16 mouse cellular contexts compared by ENCODE assay signal in the genomic region with DNA sequence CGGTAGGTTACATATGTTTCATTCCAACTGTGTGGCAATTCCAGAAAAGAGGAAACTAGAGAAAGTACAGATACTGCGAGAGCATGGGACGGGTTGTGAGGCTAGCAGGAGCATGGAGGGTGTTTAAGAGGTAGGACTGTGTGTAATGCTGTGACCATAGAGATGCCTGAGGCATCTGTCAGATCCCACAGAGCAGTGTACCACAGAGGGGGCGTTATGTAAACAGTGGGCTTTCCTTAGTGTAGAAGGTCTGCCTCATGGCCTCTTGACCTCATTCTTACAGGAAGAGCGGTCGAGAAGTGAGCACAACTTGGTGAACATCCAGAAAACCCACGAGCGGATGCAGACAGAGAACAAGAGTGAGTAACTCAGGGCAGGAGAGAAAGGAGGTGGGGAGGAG. TPM values are rescaled to one million over a fixed set of nuclear protein-coding genes. Genes with fewer than 3 reads are reported as not detected.
A peak's percentile ranks its signal among the peaks of the same experiment; 100 is the strongest.
DNase-seq lines count a peak whose midpoint lies in the region; ATAC-seq and TF ChIP-seq lines count a peak whose summit lies in the region.
"Had no signal": no experiment of that assay in that cellular context is flagged by ENCODE, and none has a peak within 500 bp of the region (broad histone marks: within the 10 kb centered on the region; RNA-seq: fewer than 3 reads in every experiment).

No protein-coding gene starts in this region.

- 0 out of 2 replicates have a peak overlapping the region, but pooled peaks have one; percentile 8 for H3K9ac ChIP-seq in liver, embryonic 11.5 days (ENCODE audit: low read depth, low read length)
- H3K9ac ChIP-seq in liver, embryonic 12.5 days, result no peak overlapping the region
- no peak overlapping the region for H3K9ac ChIP-seq in embryonic facial prominence, embryonic 15.5 days
- H3K9ac ChIP-seq in forebrain, embryonic 12.5 days, result no peak overlapping the region

- TF ChIP-seq CTCF in gastrocnemius, adult 2 months (IDR thresholded peaks at IDR 0.05), result no peak

- peak overlapping the region; percentile 57 for H3K27ac ChIP-seq in gastrocnemius, adult 2 months
- H3K27ac ChIP-seq in liver, embryonic 11.5 days (ENCODE audit: low read depth, low read length), result no peak overlapping the region
- H3K27ac ChIP-seq in liver, embryonic 12.5 days, result no peak overlapping the region
- no peak overlapping the region for H3K27ac ChIP-seq in embryonic facial prominence, embryonic 15.5 days (replicated peaks)
- no peak overlapping the region for H3K27ac ChIP-seq in forebrain, embryonic 12.5 days
- H3K27ac ChIP-seq: hindbrain, postnatal 0 days had no signal

- WGBS in liver, embryonic 11.5 days, result 75% methylated on average over 8 of the region's 8 CpGs
- WGBS in liver, embryonic 12.5 days (ENCODE audit: insufficient replicate concordance), result 80% methylated on average over 8 of the region's 8 CpGs
- 64% methylated on average over 8 of the region's 8 CpGs for WGBS in embryonic facial prominence, embryonic 15.5 days
- WGBS in forebrain, embryonic 12.5 days, result 86% methylated on average over 8 of the region's 8 CpGs

- no peaks in the 10 kb centered on the region for H3K27me3 ChIP-seq in liver, embryonic 11.5 days (replicated peaks; ENCODE audit: control insufficient read depth, insufficient read depth, low read length)
- no peaks in the 10 kb centered on the region for H3K27me3 ChIP-seq in liver, embryonic 12.5 days (replicated peaks)
- H3K27me3 ChIP-seq in embryonic facial prominence, embryonic 15.5 days, result no peaks in the 10 kb centered on the region
- no peaks in the 10 kb centered on the region for H3K27me3 ChIP-seq in forebrain, embryonic 12.5 days
- H3K27me3 ChIP-seq: megakaryocyte, embryonic 14.5 days had no signal

- ATAC-seq in liver, embryonic 11.5 days (replicated peaks; ENCODE audit: low FRiP score), result no peak
- no peak for ATAC-seq in liver, embryonic 12.5 days
- ATAC-seq in embryonic facial prominence, embryonic 15.5 days (ENCODE audit: insufficient number of reproducible peaks, low FRiP score, low TSS enrichment, low read depth), result peak; percentile 63; the same call in 1 of the 2 replicates
- ATAC-seq in megakaryocyte progenitor cell, adult 5-6 weeks (replicated peaks; ENCODE audit: poor library complexity), result peak; percentile 22
- ATAC-seq in forebrain, embryonic 12.5 days (ENCODE audit: low FRiP score), result no peak
- ATAC-seq: hindbrain, postnatal 0 days had no signal

- H3K4me2 ChIP-seq in liver, embryonic 11.5 days, result no peak overlapping the region
- no peak overlapping the region for H3K4me2 ChIP-seq in liver, embryonic 12.5 days
- H3K4me2 ChIP-seq in embryonic facial prominence, embryonic 15.5 days (replicated peaks), result no peak overlapping the region
- H3K4me2 ChIP-seq in forebrain, embryonic 12.5 days, result no peak overlapping the region

- intact Hi-C loops in gastrocnemius, adult 2 months (cut with DNase I), result no loop called here

- DNase-seq in gastrocnemius, adult 2 months, result no peak
- DNase-seq in gastrocnemius, postnatal 25 days, result no peak
- no peak for DNase-seq in liver, embryonic 11.5 days (ENCODE audit: low spot score)
- no peak for DNase-seq in right cerebral cortex, postnatal 36 days (ENCODE audit: low spot score in 2 of 2)
- DNase-seq: cerebellum, adult 9-11 months; heart, adult 11 months; kidney, postnatal 36 days; right cerebral cortex, adult 18-20 months had no signal

- no peaks in the 10 kb centered on the region for H3K4me1 ChIP-seq in liver, embryonic 11.5 days (replicated peaks; ENCODE audit: control insufficient read depth, insufficient read depth, low read length)
- H3K4me1 ChIP-seq in liver, embryonic 12.5 days, result 0 out of 2 replicates have a peak, but pooled peaks cover 2% of the 10 kb centered on the region
- no peaks in the 10 kb centered on the region for H3K4me1 ChIP-seq in embryonic facial prominence, embryonic 15.5 days
- H3K4me1 ChIP-seq in forebrain, embryonic 12.5 days, result no peaks in the 10 kb centered on the region

- H3K9me3 ChIP-seq in liver, embryonic 11.5 days (ENCODE audit: control insufficient read depth, low read length), result no peaks in the 10 kb centered on the region
- H3K9me3 ChIP-seq in liver, embryonic 12.5 days (replicated peaks), result no peaks in the 10 kb centered on the region
- no peaks in the 10 kb centered on the region for H3K9me3 ChIP-seq in embryonic facial prominence, embryonic 15.5 days (replicated peaks)
- H3K9me3 ChIP-seq in forebrain, embryonic 12.5 days, result no peaks in the 10 kb centered on the region
- H3K9me3 ChIP-seq: megakaryocyte, embryonic 14.5 days had no signal

- no peak overlapping the region for H3K4me3 ChIP-seq in gastrocnemius, adult 2 months
- no peak overlapping the region for H3K4me3 ChIP-seq in liver, embryonic 11.5 days (ENCODE audit: low read depth, low read length)
- no peak overlapping the region for H3K4me3 ChIP-seq in liver, embryonic 12.5 days
- H3K4me3 ChIP-seq in embryonic facial prominence, embryonic 15.5 days (replicated peaks), result no peak overlapping the region
- H3K4me3 ChIP-seq in forebrain, embryonic 12.5 days (replicated peaks), result no peak overlapping the region
- H3K4me3 ChIP-seq: erythroblast, embryonic 14.5 days; megakaryocyte, embryonic 14.5 days had no signal

- peaks cover 20% of the 10 kb centered on the region for H3K36me3 ChIP-seq in liver, embryonic 11.5 days (ENCODE audit: control insufficient read depth, insufficient read depth, low read length)
- peaks cover 69% of the 10 kb centered on the region for H3K36me3 ChIP-seq in liver, embryonic 12.5 days
- peaks cover 39% of the 10 kb centered on the region for H3K36me3 ChIP-seq in embryonic facial prominence, embryonic 15.5 days
- H3K36me3 ChIP-seq in forebrain, embryonic 12.5 days (replicated peaks), result peaks cover 27% of the 10 kb centered on the region

RNA-seq across cellular contexts. Expression of a gene that starts 12.6 kb away (rescaled TPM):
- total RNA-seq in gastrocnemius, adult 2 months (2021), result 10 to 100 TPM; 16.6 to 16.8 TPM
- 10 to 100 TPM; 12.3 to 22.9 TPM for total RNA-seq in gastrocnemius, postnatal 25 days (2021)
- polyA plus RNA-seq in liver, embryonic 11.5 days (2014; fragmentation: Nextera tagmentation; extraction: Ambion mirVana), result 0.14 and 0.44 TPM in 2 replicates
- 0.24 and 0.50 TPM in 2 replicates for polyA plus RNA-seq in liver, embryonic 12.5 days (2016; fragmentation: Nextera tagmentation; extraction: Ambion mirVana)
- 10.0 and 12.2 TPM in 2 replicates for polyA plus RNA-seq in embryonic facial prominence, embryonic 15.5 days (2015; fragmentation: Nextera tagmentation; extraction: Ambion mirVana)
- total RNA-seq in megakaryocyte progenitor cell, adult 5-6 weeks (2015), result 1.7 and 3.2 TPM in 2 replicates
- 1.0 and 3.6 TPM in 2 replicates for total RNA-seq in megakaryocyte progenitor cell, adult 5-6 weeks (2017)
- 0.42 and 0.54 TPM in 2 replicates for polyA plus RNA-seq in forebrain, embryonic 12.5 days (2016; fragmentation: Nextera tagmentation; extraction: Ambion mirVana)
- total RNA-seq: MEL had no signal
- polyA plus RNA-seq: erythroblast, embryonic 14.5 days had no signal

RNA-seq across cellular contexts. Expression of a gene that starts 14.5 kb away (rescaled TPM):
- 10 to 100 TPM; 30.0 to 34.1 TPM for total RNA-seq in gastrocnemius, adult 2 months (2021)
- 10 to 100 TPM; 24.0 to 25.1 TPM for total RNA-seq in gastrocnemius, postnatal 25 days (2021)
- polyA plus RNA-seq in liver, embryonic 11.5 days (2014; fragmentation: Nextera tagmentation; extraction: Ambion mirVana), result 53.7 and 64.5 TPM in 2 replicates
- 36.3 and 42.4 TPM in 2 replicates for polyA plus RNA-seq in liver, embryonic 12.5 days (2016; fragmentation: Nextera tagmentation; extraction: Ambion mirVana)
- polyA plus RNA-seq in embryonic facial prominence, embryonic 15.5 days (2015; fragmentation: Nextera tagmentation; extraction: Ambion mirVana), result 43.4 and 49.5 TPM in 2 replicates
- 65.7 and 74.6 TPM in 2 replicates for total RNA-seq in megakaryocyte progenitor cell, adult 5-6 weeks (2015)
- 40.1 and 52.5 TPM in 2 replicates for total RNA-seq in megakaryocyte progenitor cell, adult 5-6 weeks (2017)
- polyA plus RNA-seq in forebrain, embryonic 12.5 days (2016; fragmentation: Nextera tagmentation; extraction: Ambion mirVana), result 39.4 and 51.2 TPM in 2 replicates

RNA-seq across cellular contexts. Expression of a gene that starts 31.6 kb away (rescaled TPM):
- total RNA-seq in gastrocnemius, adult 2 months (2021), result 10 to 100 TPM; 35.1 to 36.9 TPM
- 10 to 100 TPM; 33.1 to 37.0 TPM for total RNA-seq in gastrocnemius, postnatal 25 days (2021)
- 210 and 217 TPM in 2 replicates for polyA plus RNA-seq in liver, embryonic 11.5 days (2014; fragmentation: Nextera tagmentation; extraction: Ambion mirVana)
- polyA plus RNA-seq in liver, embryonic 12.5 days (2016; fragmentation: Nextera tagmentation; extraction: Ambion mirVana), result 134 and 153 TPM in 2 replicates
- polyA plus RNA-seq in embryonic facial prominence, embryonic 15.5 days (2015; fragmentation: Nextera tagmentation; extraction: Ambion mirVana), result 121 TPM in 2 replicates
- 89.8 and 95.2 TPM in 2 replicates for total RNA-seq in megakaryocyte progenitor cell, adult 5-6 weeks (2015)
- total RNA-seq in megakaryocyte progenitor cell, adult 5-6 weeks (2017), result 168 and 218 TPM in 2 replicates
- 146 and 157 TPM in 2 replicates for polyA plus RNA-seq in forebrain, embryonic 12.5 days (2016; fragmentation: Nextera tagmentation; extraction: Ambion mirVana)

RNA-seq across cellular contexts. Expression of a gene that starts 31.9 kb away (rescaled TPM):
- 1 to 10 TPM; 2.7 to 3.3 TPM for total RNA-seq in gastrocnemius, adult 2 months (2021)
- total RNA-seq in gastrocnemius, postnatal 25 days (2021), result 1 to 10 TPM; 2.7 to 3.3 TPM
- 6.6 and 7.7 TPM in 2 replicates for polyA plus RNA-seq in liver, embryonic 11.5 days (2014; fragmentation: Nextera tagmentation; extraction: Ambion mirVana)
- 4.5 and 5.1 TPM in 2 replicates for polyA plus RNA-seq in liver, embryonic 12.5 days (2016; fragmentation: Nextera tagmentation; extraction: Ambion mirVana)
- 9.8 and 12.5 TPM in 2 replicates for polyA plus RNA-seq in embryonic facial prominence, embryonic 15.5 days (2015; fragmentation: Nextera tagmentation; extraction: Ambion mirVana)
- total RNA-seq in megakaryocyte progenitor cell, adult 5-6 weeks (2015), result 4.2 and 4.8 TPM in 2 replicates
- total RNA-seq in megakaryocyte progenitor cell, adult 5-6 weeks (2017), result 4.6 and 4.7 TPM in 2 replicates
- polyA plus RNA-seq in forebrain, embryonic 12.5 days (2016; fragmentation: Nextera tagmentation; extraction: Ambion mirVana), result 14.7 and 14.9 TPM in 2 replicates

RNA-seq across cellular contexts. Expression of a gene that starts 33.0 kb away (rescaled TPM):
- 10 to 100 TPM in 1 of 2 experiments, 1 to 10 TPM in 1; 8.8 to 10.9 TPM for total RNA-seq in gastrocnemius, adult 2 months (2021)
- 10 to 100 TPM; 10.6 to 14.2 TPM for total RNA-seq in gastrocnemius, postnatal 25 days (2021)
- polyA plus RNA-seq in liver, embryonic 11.5 days (2014; fragmentation: Nextera tagmentation; extraction: Ambion mirVana), result 4.3 and 7.1 TPM in 2 replicates
- 3.2 and 3.7 TPM in 2 replicates for polyA plus RNA-seq in liver, embryonic 12.5 days (2016; fragmentation: Nextera tagmentation; extraction: Ambion mirVana)
- 38.5 and 40.4 TPM in 2 replicates for polyA plus RNA-seq in embryonic facial prominence, embryonic 15.5 days (2015; fragmentation: Nextera tagmentation; extraction: Ambion mirVana)
- total RNA-seq in megakaryocyte progenitor cell, adult 5-6 weeks (2015), result 0.17 and 1.6 TPM in 2 replicates
- 0.92 and 1.3 TPM in 2 replicates for total RNA-seq in megakaryocyte progenitor cell, adult 5-6 weeks (2017)
- 3.1 and 3.8 TPM in 2 replicates for polyA plus RNA-seq in forebrain, embryonic 12.5 days (2016; fragmentation: Nextera tagmentation; extraction: Ambion mirVana)

Comparison
In these comparisons a context has a peak if more than half of its experiments do, and no peak if none do; other contexts are left out.
1. ATAC-seq: peak in embryonic facial prominence, embryonic 15.5 days (single experiment) and megakaryocyte progenitor cell, adult 5-6 weeks (single experiment); none in liver, embryonic 11.5 days (single experiment), liver, embryonic 12.5 days (single experiment) and forebrain, embryonic 12.5 days (single experiment).